Mouse (Mus musculus): ENCODE data around the gene Fbln1.
A peak's percentile ranks its signal among the peaks of the same experiment; 100 is the strongest.

Fbln1 gene

GRCm38 (mm10) chr15:85205792-85206702 lies at the start of gene Fbln1:
Gene Fbln1 (plus strand): TSS chr15:85205949.
- DNase-seq (ENCODE audit: low spot score): peak; percentile 94

- DNase-seq (ENCODE audit: low spot score): no peak
Measured at GRCm38 (mm10) chr15:85156198-85156597, 49.6 kb upstream of the Fbln1 start.

- DNase-seq (ENCODE audit: low spot score): no peak
Measured at GRCm38 (mm10) chr15:85161416-85161815, 44.3 kb upstream of the Fbln1 start.

GRCm38 (mm10) chr15:85162693-85163663 lies 42.8 kb upstream of the Fbln1 start:
- DNase-seq (ENCODE audit: low spot score): no peak

- peak; percentile 83 for DNase-seq (ENCODE audit: low spot score)
Measured at GRCm38 (mm10) chr15:85166433-85166933, 39.3 kb upstream of the Fbln1 start.

GRCm38 (mm10) chr15:85167086-85167679 lies 38.6 kb upstream of the Fbln1 start:
- peak; percentile 25 for DNase-seq (ENCODE audit: low spot score)

GRCm38 (mm10) chr15:85172054-85172453 lies 33.7 kb upstream of the Fbln1 start:
- no peak for DNase-seq (ENCODE audit: low spot score)

- DNase-seq (ENCODE audit: low spot score): peak; percentile 86
Measured at GRCm38 (mm10) chr15:85173425-85173824, 32.3 kb upstream of the Fbln1 start.

GRCm38 (mm10) chr15:85174060-85174459 lies 31.7 kb upstream of the Fbln1 start:
- peak; percentile 63 for DNase-seq (ENCODE audit: low spot score)

GRCm38 (mm10) chr15:85177576-85177975 lies 28.2 kb upstream of the Fbln1 start:
- peak; percentile 45 for DNase-seq (ENCODE audit: low spot score)

- DNase-seq (ENCODE audit: low spot score): no peak
Measured at GRCm38 (mm10) chr15:85178172-85178571, 27.6 kb upstream of the Fbln1 start.

- DNase-seq (ENCODE audit: low spot score): peak; percentile 38
Measured at GRCm38 (mm10) chr15:85179528-85180180, 26.1 kb upstream of the Fbln1 start.

GRCm38 (mm10) chr15:85180368-85180767 lies 25.4 kb upstream of the Fbln1 start:
- no peak for DNase-seq (ENCODE audit: low spot score)

GRCm38 (mm10) chr15:85182063-85182462 lies 23.7 kb upstream of the Fbln1 start:
- DNase-seq (ENCODE audit: low spot score): no peak

GRCm38 (mm10) chr15:85186916-85187315 lies 18.8 kb upstream of the Fbln1 start:
- DNase-seq (ENCODE audit: low spot score): no peak

GRCm38 (mm10) chr15:85188167-85188778 lies 17.5 kb upstream of the Fbln1 start:
- no peak for DNase-seq (ENCODE audit: low spot score)

GRCm38 (mm10) chr15:85200446-85201289 lies 5.1 kb upstream of the Fbln1 start:
- DNase-seq (ENCODE audit: low spot score): peak; percentile 61

- DNase-seq (ENCODE audit: low spot score): no peak
Measured at GRCm38 (mm10) chr15:85202199-85202598, 3.5 kb upstream of the Fbln1 start.

- DNase-seq (ENCODE audit: low spot score): no peak
Measured at GRCm38 (mm10) chr15:85202787-85203186, 3.0 kb upstream of the Fbln1 start.

- no peak for DNase-seq (ENCODE audit: low spot score)
Measured at GRCm38 (mm10) chr15:85204383-85204782, 1.4 kb upstream of the Fbln1 start.
